23 mouse cellular contexts compared by ENCODE assay signal in genomic region chr13:70412788-70413187, GRCm38 (mm10).
DNase-seq lines count a peak whose midpoint lies in the region; ATAC-seq and TF ChIP-seq lines count a peak whose summit lies in the region.
"Had no signal": no experiment of that assay in that cellular context is flagged by ENCODE, and none has a peak within 500 bp of the region (broad histone marks: within the 10 kb centered on the region; RNA-seq: fewer than 3 reads in every experiment).

No protein-coding gene starts in this region.

- no peaks in the 10 kb centered on the region for H3K27me3 ChIP-seq in hindbrain, embryonic 11.5 days (ENCODE audit: control insufficient read depth, insufficient read depth, low read length)
- H3K27me3 ChIP-seq in hindbrain, postnatal 0 days (ENCODE audit: insufficient read depth, low read length), result no peaks in the 10 kb centered on the region
- no peaks in the 10 kb centered on the region for H3K27me3 ChIP-seq in forebrain, embryonic 14.5 days (replicated peaks; ENCODE audit: control insufficient read depth, insufficient read depth, low read length)
- no peaks in the 10 kb centered on the region for H3K27me3 ChIP-seq in hindbrain, embryonic 12.5 days
- no peaks in the 10 kb centered on the region for H3K27me3 ChIP-seq in midbrain, embryonic 14.5 days (ENCODE audit: control insufficient read depth, insufficient read depth, low read length)
- H3K27me3 ChIP-seq in liver, embryonic 11.5 days (replicated peaks; ENCODE audit: control insufficient read depth, insufficient read depth, low read length), result no peaks in the 10 kb centered on the region
- H3K27me3 ChIP-seq: intestine, embryonic 15.5 days; limb, embryonic 13.5 days; lung, embryonic 15.5 days; megakaryocyte, embryonic 14.5 days; neural tube, embryonic 12.5 days had no signal

- H3K4me2 ChIP-seq in hindbrain, embryonic 11.5 days (replicated peaks; ENCODE audit: low read depth, low read length), result no peak overlapping the region
- H3K4me2 ChIP-seq in hindbrain, postnatal 0 days (ENCODE audit: low read depth, low read length), result no peak overlapping the region
- H3K4me2 ChIP-seq in forebrain, embryonic 14.5 days (ENCODE audit: low read length), result no peak overlapping the region
- H3K4me2 ChIP-seq in hindbrain, embryonic 12.5 days (replicated peaks), result no peak overlapping the region
- no peak overlapping the region for H3K4me2 ChIP-seq in midbrain, embryonic 14.5 days (ENCODE audit: low read length)
- no peak overlapping the region for H3K4me2 ChIP-seq in liver, embryonic 11.5 days
- H3K4me2 ChIP-seq: intestine, embryonic 15.5 days; limb, embryonic 13.5 days; lung, embryonic 15.5 days; neural tube, embryonic 12.5 days had no signal

- H3K36me3 ChIP-seq in hindbrain, embryonic 11.5 days (ENCODE audit: control insufficient read depth, insufficient read depth, low read length), result no peaks in the 10 kb centered on the region
- H3K36me3 ChIP-seq in hindbrain, postnatal 0 days (ENCODE audit: insufficient read depth, low read length), result no peaks in the 10 kb centered on the region
- no peaks in the 10 kb centered on the region for H3K36me3 ChIP-seq in forebrain, embryonic 14.5 days (ENCODE audit: control insufficient read depth, insufficient read depth, low read length)
- H3K36me3 ChIP-seq in hindbrain, embryonic 12.5 days, result no peaks in the 10 kb centered on the region
- no peaks in the 10 kb centered on the region for H3K36me3 ChIP-seq in midbrain, embryonic 14.5 days (ENCODE audit: control insufficient read depth, insufficient read depth, low read length)
- no peaks in the 10 kb centered on the region for H3K36me3 ChIP-seq in liver, embryonic 11.5 days (ENCODE audit: control insufficient read depth, insufficient read depth, low read length)
- H3K36me3 ChIP-seq: heart, embryonic 10.5 days; intestine, embryonic 15.5 days; limb, embryonic 13.5 days; lung, embryonic 15.5 days; neural tube, embryonic 12.5 days had no signal

- no peak overlapping the region for H3K4me3 ChIP-seq in hindbrain, embryonic 11.5 days (ENCODE audit: low read depth, low read length)
- H3K4me3 ChIP-seq in hindbrain, postnatal 0 days (ENCODE audit: low read length), result no peak overlapping the region
- H3K4me3 ChIP-seq in forebrain, embryonic 14.5 days (ENCODE audit: low read depth, low read length), result no peak overlapping the region
- H3K4me3 ChIP-seq in hindbrain, embryonic 12.5 days, result no peak overlapping the region
- no peak overlapping the region for H3K4me3 ChIP-seq in midbrain, embryonic 14.5 days (replicated peaks; ENCODE audit: low read depth, low read length)
- H3K4me3 ChIP-seq in liver, embryonic 11.5 days (ENCODE audit: low read depth, low read length), result no peak overlapping the region
- H3K4me3 ChIP-seq: gastrocnemius, adult 2 months; heart, embryonic 10.5 days; intestine, embryonic 15.5 days; limb, embryonic 13.5 days; lung, embryonic 15.5 days; megakaryocyte, embryonic 14.5 days; neural tube, embryonic 12.5 days had no signal

- DNase-seq in hindbrain, embryonic 11.5 days (ENCODE audit: low spot score), result peak; percentile 14
- DNase-seq in hindbrain, postnatal 0 days (ENCODE audit: low spot score), result no peak
- peak; percentile 30 for DNase-seq in forebrain, embryonic 14.5 days (ENCODE audit: low spot score)
- peak; percentile 50 for DNase-seq in midbrain, embryonic 14.5 days
- DNase-seq in liver, result no peak
- DNase-seq in urinary bladder, adult 18-20 months (ENCODE audit: low spot score in 2 of 2), result no peak
- no peak for DNase-seq in liver, embryonic 11.5 days (ENCODE audit: low spot score)
- DNase-seq: adrenal gland, adult 2 months; cerebellum, adult 18-20 months; cerebellum, postnatal 25 days; gastrocnemius, adult 2 months; kidney, adult 9 months; kidney, postnatal 36 days; lung, postnatal 36 days; right cerebral cortex, postnatal 14 days had no signal

- no peaks in the 10 kb centered on the region for H3K4me1 ChIP-seq in hindbrain, embryonic 11.5 days (replicated peaks; ENCODE audit: control insufficient read depth, insufficient read depth, low read length)
- no peaks in the 10 kb centered on the region for H3K4me1 ChIP-seq in hindbrain, postnatal 0 days (ENCODE audit: insufficient read depth, low read length)
- H3K4me1 ChIP-seq in forebrain, embryonic 14.5 days (ENCODE audit: control insufficient read depth, insufficient read depth, low read length), result peaks cover 5% of the 10 kb centered on the region; the same call in 1 of the 2 replicates
- H3K4me1 ChIP-seq in hindbrain, embryonic 12.5 days, result no peaks in the 10 kb centered on the region
- no peaks in the 10 kb centered on the region for H3K4me1 ChIP-seq in midbrain, embryonic 14.5 days (ENCODE audit: control insufficient read depth, insufficient read depth, low read length)
- H3K4me1 ChIP-seq in liver, embryonic 11.5 days (replicated peaks; ENCODE audit: control insufficient read depth, insufficient read depth, low read length), result no peaks in the 10 kb centered on the region
- H3K4me1 ChIP-seq: heart, embryonic 10.5 days; intestine, embryonic 15.5 days; limb, embryonic 13.5 days; lung, embryonic 15.5 days; megakaryocyte, embryonic 14.5 days; neural tube, embryonic 12.5 days had no signal

- TF ChIP-seq CTCF in hindbrain, postnatal 0 days (IDR thresholded peaks at IDR 0.05; ENCODE audit: low read depth), result no peak

- no peak overlapping the region for H3K9ac ChIP-seq in hindbrain, embryonic 11.5 days (ENCODE audit: low read depth, low read length)
- H3K9ac ChIP-seq in hindbrain, postnatal 0 days (replicated peaks; ENCODE audit: low read length), result no peak overlapping the region
- H3K9ac ChIP-seq in forebrain, embryonic 14.5 days (ENCODE audit: low read length), result no peak overlapping the region
- no peak overlapping the region for H3K9ac ChIP-seq in hindbrain, embryonic 12.5 days
- H3K9ac ChIP-seq in midbrain, embryonic 14.5 days (replicated peaks; ENCODE audit: low read length), result no peak overlapping the region
- no peak overlapping the region for H3K9ac ChIP-seq in liver, embryonic 11.5 days (ENCODE audit: low read depth, low read length)
- H3K9ac ChIP-seq: intestine, embryonic 15.5 days; limb, embryonic 13.5 days; liver, embryonic 14.5 days; lung, embryonic 15.5 days; neural tube, embryonic 12.5 days had no signal

- 28% methylated on average over 1 of the region's 1 CpGs for WGBS in hindbrain, embryonic 11.5 days
- WGBS in hindbrain, postnatal 0 days, result 32% methylated on average over 1 of the region's 1 CpGs
- WGBS in forebrain, embryonic 14.5 days, result 3% methylated on average over 1 of the region's 1 CpGs
- 28% methylated on average over 1 of the region's 1 CpGs for WGBS in hindbrain, embryonic 12.5 days
- WGBS in midbrain, embryonic 14.5 days, result 2% methylated on average over 1 of the region's 1 CpGs
- 91% methylated on average over 1 of the region's 1 CpGs for WGBS in liver, embryonic 11.5 days

- peak; percentile 53; the same call in 1 of the 2 replicates for ATAC-seq in hindbrain, embryonic 11.5 days (ENCODE audit: low FRiP score)
- no peak for ATAC-seq in hindbrain, postnatal 0 days
- ATAC-seq in forebrain, embryonic 14.5 days, result peak; percentile 55; the same call in 1 of the 2 replicates
- ATAC-seq in hindbrain, embryonic 12.5 days (ENCODE audit: low FRiP score), result peak; percentile 60; the same call in 1 of the 2 replicates
- ATAC-seq in midbrain, embryonic 14.5 days (ENCODE audit: low FRiP score, low TSS enrichment), result no peak
- ATAC-seq in liver, embryonic 11.5 days (replicated peaks; ENCODE audit: low FRiP score), result no peak
- ATAC-seq: intestine, embryonic 15.5 days had no signal

- no peaks in the 10 kb centered on the region for H3K9me3 ChIP-seq in hindbrain, embryonic 11.5 days (ENCODE audit: control insufficient read depth, low read length)
- H3K9me3 ChIP-seq in hindbrain, postnatal 0 days (ENCODE audit: low read length), result no peaks in the 10 kb centered on the region
- no peaks in the 10 kb centered on the region for H3K9me3 ChIP-seq in forebrain, embryonic 14.5 days (replicated peaks; ENCODE audit: control insufficient read depth, low read length)
- H3K9me3 ChIP-seq in hindbrain, embryonic 12.5 days (replicated peaks), result no peaks in the 10 kb centered on the region
- H3K9me3 ChIP-seq in midbrain, embryonic 14.5 days (ENCODE audit: control insufficient read depth, low read length), result no peaks in the 10 kb centered on the region
- no peaks in the 10 kb centered on the region for H3K9me3 ChIP-seq in liver, embryonic 11.5 days (ENCODE audit: control insufficient read depth, low read length)
- H3K9me3 ChIP-seq: heart, embryonic 10.5 days; intestine, embryonic 15.5 days; limb, embryonic 13.5 days; lung, embryonic 15.5 days; neural tube, embryonic 12.5 days had no signal

- no peak overlapping the region for H3K27ac ChIP-seq in hindbrain, embryonic 11.5 days (ENCODE audit: low read depth, low read length)
- no peak overlapping the region for H3K27ac ChIP-seq in hindbrain, postnatal 0 days
- H3K27ac ChIP-seq in forebrain, embryonic 14.5 days (ENCODE audit: low read depth, low read length), result no peak overlapping the region
- no peak overlapping the region for H3K27ac ChIP-seq in hindbrain, embryonic 12.5 days
- no peak overlapping the region for H3K27ac ChIP-seq in midbrain, embryonic 14.5 days (replicated peaks; ENCODE audit: low read depth, low read length)
- H3K27ac ChIP-seq in liver, embryonic 11.5 days (ENCODE audit: low read depth, low read length), result no peak overlapping the region; the same call in 1 of the 2 replicates
- H3K27ac ChIP-seq: gastrocnemius, adult 2 months; heart, embryonic 10.5 days; intestine, embryonic 15.5 days; limb, embryonic 13.5 days; liver, embryonic 14.5 days; lung, embryonic 15.5 days; neural tube, embryonic 12.5 days had no signal

Comparison
In these comparisons a context has a peak if more than half of its experiments do, and no peak if none do; other contexts are left out.
1. ATAC-seq: peak in hindbrain, embryonic 11.5 days (single experiment), forebrain, embryonic 14.5 days (single experiment) and hindbrain, embryonic 12.5 days (single experiment); none in hindbrain, postnatal 0 days (single experiment), midbrain, embryonic 14.5 days (single experiment) and liver, embryonic 11.5 days (single experiment).
2. DNase-seq: peak in hindbrain, embryonic 11.5 days (single experiment), forebrain, embryonic 14.5 days (single experiment) and midbrain, embryonic 14.5 days (single experiment); none in hindbrain, postnatal 0 days (single experiment), liver (single experiment), urinary bladder, adult 18-20 months (0 of 2) and liver, embryonic 11.5 days (single experiment).